12 mouse cellular contexts compared by ENCODE assay signal in genomic region chr4:150587597-150588299, GRCm38 (mm10).
DNase-seq lines count a peak whose midpoint lies in the region; ATAC-seq and TF ChIP-seq lines count a peak whose summit lies in the region.
"Had no signal": no experiment of that assay in that cellular context is flagged by ENCODE, and none has a peak within 500 bp of the region (broad histone marks: within the 10 kb centered on the region; RNA-seq: fewer than 3 reads in every experiment).

No protein-coding gene starts in this region.

- H3K9me3 ChIP-seq in hindbrain, embryonic 15.5 days = no peaks in the 10 kb centered on the region
- no peaks in the 10 kb centered on the region for H3K9me3 ChIP-seq in hindbrain, embryonic 10.5 days
- no peaks in the 10 kb centered on the region for H3K9me3 ChIP-seq in neural tube, embryonic 13.5 days
- H3K9me3 ChIP-seq in liver, embryonic 12.5 days (replicated peaks) = no peaks in the 10 kb centered on the region
- no peaks in the 10 kb centered on the region for H3K9me3 ChIP-seq in stomach, postnatal 0 days (ENCODE audit: control insufficient read depth, low read length)
- H3K9me3 ChIP-seq: heart, embryonic 12.5 days had no signal

- no peak for DNase-seq in hindbrain, embryonic 10.5 days (ENCODE audit: low spot score)
- DNase-seq in neural tube, embryonic 10.5 days (ENCODE audit: extremely low spot score, low spot score) = no peak
- no peak for DNase-seq in stomach, postnatal 0 days (ENCODE audit: low spot score)
- DNase-seq in urinary bladder, postnatal 4 days (ENCODE audit: low spot score in 2 of 2) = no peak
- DNase-seq in embryo, embryonic 10.5 days (ENCODE audit: low spot score) = no peak
- DNase-seq: layer of hippocampus, postnatal 36 days; thymus, postnatal 14 days had no signal

- H3K36me3 ChIP-seq in hindbrain, embryonic 15.5 days = no peaks in the 10 kb centered on the region
- H3K36me3 ChIP-seq in hindbrain, embryonic 10.5 days = no peaks in the 10 kb centered on the region
- no peaks in the 10 kb centered on the region for H3K36me3 ChIP-seq in neural tube, embryonic 13.5 days
- no peaks in the 10 kb centered on the region for H3K36me3 ChIP-seq in liver, embryonic 12.5 days
- no peaks in the 10 kb centered on the region for H3K36me3 ChIP-seq in stomach, postnatal 0 days (ENCODE audit: control insufficient read depth, insufficient read depth, low read length)
- H3K36me3 ChIP-seq: heart, embryonic 12.5 days had no signal

- WGBS in hindbrain, embryonic 15.5 days = 82% methylated on average over 8 of the region's 8 CpGs
- WGBS in hindbrain, embryonic 10.5 days = 90% methylated on average over 8 of the region's 8 CpGs
- 89% methylated on average over 8 of the region's 8 CpGs for WGBS in neural tube, embryonic 13.5 days
- WGBS in liver, embryonic 12.5 days (ENCODE audit: insufficient replicate concordance) = 45% methylated on average over 8 of the region's 8 CpGs
- 36% methylated on average over 8 of the region's 8 CpGs for WGBS in stomach, postnatal 0 days

- H3K27me3 ChIP-seq in hindbrain, embryonic 15.5 days = no peaks in the 10 kb centered on the region
- no peaks in the 10 kb centered on the region for H3K27me3 ChIP-seq in hindbrain, embryonic 10.5 days (ENCODE audit: insufficient read depth, poor library complexity, severe bottlenecking)
- no peaks in the 10 kb centered on the region for H3K27me3 ChIP-seq in neural tube, embryonic 13.5 days
- no peaks in the 10 kb centered on the region for H3K27me3 ChIP-seq in liver, embryonic 12.5 days (replicated peaks)
- no peaks in the 10 kb centered on the region for H3K27me3 ChIP-seq in stomach, postnatal 0 days (ENCODE audit: control insufficient read depth, insufficient read depth, low read length)
- H3K27me3 ChIP-seq: CH12.LX; heart, embryonic 12.5 days had no signal

- no peak overlapping the region for H3K9ac ChIP-seq in hindbrain, embryonic 15.5 days
- H3K9ac ChIP-seq in neural tube, embryonic 13.5 days = no peak overlapping the region
- H3K9ac ChIP-seq in liver, embryonic 12.5 days = peak overlapping the region; percentile 62
- H3K9ac ChIP-seq in stomach, postnatal 0 days (ENCODE audit: low read length) = no peak overlapping the region
- H3K9ac ChIP-seq: heart, embryonic 12.5 days had no signal

- 0 out of 2 replicates have a peak overlapping the region, but pooled peaks have one; percentile 46 for H3K27ac ChIP-seq in hindbrain, embryonic 15.5 days (replicated peaks)
- H3K27ac ChIP-seq in hindbrain, embryonic 10.5 days = no peak overlapping the region
- peak overlapping the region; percentile 33; the same call in 1 of the 2 replicates for H3K27ac ChIP-seq in neural tube, embryonic 13.5 days (replicated peaks)
- peak overlapping the region; percentile 64 for H3K27ac ChIP-seq in liver, embryonic 12.5 days
- H3K27ac ChIP-seq in stomach, postnatal 0 days (replicated peaks) = peak overlapping the region; percentile 53

- peaks cover 65% of the 10 kb centered on the region for H3K4me1 ChIP-seq in hindbrain, embryonic 15.5 days (replicated peaks)
- peaks cover 43% of the 10 kb centered on the region for H3K4me1 ChIP-seq in hindbrain, embryonic 10.5 days (replicated peaks)
- peaks cover 90% of the 10 kb centered on the region for H3K4me1 ChIP-seq in neural tube, embryonic 13.5 days (replicated peaks)
- H3K4me1 ChIP-seq in liver, embryonic 12.5 days = peaks cover 97% of the 10 kb centered on the region
- peaks cover 22% of the 10 kb centered on the region for H3K4me1 ChIP-seq in stomach, postnatal 0 days (replicated peaks; ENCODE audit: control insufficient read depth, insufficient read depth)

- no peak for TF ChIP-seq EP300 in stomach, postnatal 0 days (optimal IDR thresholded peaks at IDR 0.05)

- ATAC-seq in hindbrain, embryonic 15.5 days (ENCODE audit: low FRiP score, low read depth) = no peak
- ATAC-seq in neural tube, embryonic 13.5 days (ENCODE audit: low read depth) = no peak
- ATAC-seq in liver, embryonic 12.5 days = no peak
- ATAC-seq in stomach, postnatal 0 days (ENCODE audit: low FRiP score, low TSS enrichment) = no peak

- TF ChIP-seq CTCF in stomach, postnatal 0 days (IDR thresholded peaks at IDR 0.05; ENCODE audit: low read depth) = no peak

- H3K4me3 ChIP-seq in hindbrain, embryonic 15.5 days = no peak overlapping the region
- H3K4me3 ChIP-seq in hindbrain, embryonic 10.5 days = no peak overlapping the region
- no peak overlapping the region for H3K4me3 ChIP-seq in neural tube, embryonic 13.5 days
- H3K4me3 ChIP-seq in liver, embryonic 12.5 days = peak overlapping the region; percentile 34
- no peak overlapping the region for H3K4me3 ChIP-seq in stomach, postnatal 0 days (ENCODE audit: low read depth, low read length)
- H3K4me3 ChIP-seq: heart, embryonic 12.5 days had no signal

- no peak overlapping the region for H3K4me2 ChIP-seq in hindbrain, embryonic 15.5 days
- H3K4me2 ChIP-seq in neural tube, embryonic 13.5 days = no peak overlapping the region
- H3K4me2 ChIP-seq in liver, embryonic 12.5 days = peak overlapping the region; percentile 56
- no peak overlapping the region for H3K4me2 ChIP-seq in stomach, postnatal 0 days (replicated peaks; ENCODE audit: low read depth)
- H3K4me2 ChIP-seq: heart, embryonic 12.5 days had no signal
